Mouse (Mus musculus) hindbrain, embryonic 12.5 days (tissue): ENCODE results near the gene Eif3m. TPM values are rescaled to one million over a fixed set of nuclear protein-coding genes. Genes with fewer than 3 reads are reported as not detected.

Source experiments
- ATAC-seq: fragments of 200-750 bp; cut with Nextera tagmentation; 2 replicates; pipeline ENCODE4 v1.8.0; 2017; ENCODE audit warnings: moderate TSS enrichment; ENCODE audit not compliant: low FRiP score
- H3K27ac ChIP-seq: fragments of 300-500 bp; sonication (generic); 2 replicates; pipeline ENCODE4 v1.5.1; 2016; ENCODE audit warnings: mild to moderate bottlenecking
- H3K27me3 ChIP-seq: fragments of 300-500 bp; sonication (generic); 2 replicates; pipeline ENCODE4 v1.6.1; 2016; ENCODE audit warnings: mild to moderate bottlenecking
- H3K36me3 ChIP-seq: fragments of 300-500 bp; sonication (generic); 2 replicates; pipeline ENCODE4 v1.6.1; 2016; ENCODE audit warnings: mild to moderate bottlenecking
- H3K4me1 ChIP-seq: fragments of 300-500 bp; sonication (generic); 2 replicates; pipeline ENCODE4 v1.6.1; 2016
- H3K4me2 ChIP-seq: fragments of 300-500 bp; sonication (generic); replicated peaks from 2 replicates; pipeline ENCODE4 v1.6.1; 2016; ENCODE audit warnings: mild to moderate bottlenecking
- H3K4me3 ChIP-seq: fragments of 300-500 bp; sonication (generic); 2 replicates; pipeline ENCODE4 v1.5.1; 2016; ENCODE audit warnings: mild to moderate bottlenecking
- H3K9ac ChIP-seq: fragments of 300-500 bp; sonication (generic); 2 replicates; pipeline ENCODE4 v1.6.1; 2016; ENCODE audit warnings: mild to moderate bottlenecking, moderate library complexity
- H3K9me3 ChIP-seq: fragments of 300-500 bp; sonication (generic); replicated peaks from 2 replicates; pipeline ENCODE4 v1.6.1; 2016; ENCODE audit warnings: mild to moderate bottlenecking
- WGBS: fragments of 180-500 bp; shearing (Covaris S2); methylation state at CpG from one replicate; pipeline ENCODE4 v1.1.7; 2016; 5-methylcytosine and 5-hydroxymethylcytosine counted together
- polyA plus RNA-seq: library from polyadenylated mRNA; unstranded; fragments of >200 nt; fragmentation: Nextera tagmentation; extraction: Ambion mirVana; gene quantifications from 2 replicates; pipeline ENCODE4 v1.2.1, GENCODE M21; 2016

The Eif3m gene
- polyA plus RNA-seq, 1 experiment from 2014 or later, result 234 TPM

GRCm38 (mm10) chr2:104996201-104996600 lies 20.7 kb downstream of the Eif3m start:
- 90% methylated on average over 3 of the region's 3 CpGs for WGBS
- no peak overlapping the region for H3K4me2 ChIP-seq
- H3K4me1 ChIP-seq, result no peaks in the 10 kb centered on the region
- no peaks in the 10 kb centered on the region for H3K9me3 ChIP-seq
- no peaks in the 10 kb centered on the region for H3K27me3 ChIP-seq
- H3K36me3 ChIP-seq, result peaks cover 7% of the 10 kb centered on the region
- no peak for ATAC-seq
- H3K27ac ChIP-seq, result no peak overlapping the region
- no peak overlapping the region for H3K4me3 ChIP-seq
- no peak overlapping the region for H3K9ac ChIP-seq

- H3K4me2 ChIP-seq, result no peak overlapping the region
- peaks cover 7% of the 10 kb centered on the region for H3K36me3 ChIP-seq
- WGBS, result 51% methylated on average over 2 of the region's 2 CpGs
- no peak overlapping the region for H3K27ac ChIP-seq
- no peaks in the 10 kb centered on the region for H3K9me3 ChIP-seq
- no peaks in the 10 kb centered on the region for H3K4me1 ChIP-seq
- H3K9ac ChIP-seq, result no peak overlapping the region
- no peak for ATAC-seq
- no peaks in the 10 kb centered on the region for H3K27me3 ChIP-seq
- H3K4me3 ChIP-seq, result no peak overlapping the region
Observed at GRCm38 (mm10) chr2:104994436-104994835, 22.4 kb downstream of the Eif3m start.

- 81% methylated on average over 1 of the region's 1 CpGs for WGBS
- Histone ChIP-seq H3K27ac (no peak overlapping the region), H3K9me3 (no peaks in the 10 kb centered on the region), H3K36me3 (no peaks in the 10 kb centered on the region), H3K9ac (no peak overlapping the region), H3K4me2 (no peak overlapping the region), H3K4me3 (no peak overlapping the region), H3K4me1 (no peaks in the 10 kb centered on the region), H3K27me3 (no peaks in the 10 kb centered on the region)
- ATAC-seq, result no peak
Observed at GRCm38 (mm10) chr2:104988974-104989373, 27.9 kb downstream of the Eif3m start.

- no peaks in the 10 kb centered on the region for H3K4me1 ChIP-seq
- no peak overlapping the region for H3K4me3 ChIP-seq
- H3K4me2 ChIP-seq, result no peak overlapping the region
- no peak for ATAC-seq
- H3K9me3 ChIP-seq, result no peaks in the 10 kb centered on the region
- no peaks in the 10 kb centered on the region for H3K36me3 ChIP-seq
- H3K27me3 ChIP-seq, result no peaks in the 10 kb centered on the region
- H3K9ac ChIP-seq, result no peak overlapping the region
- no peak overlapping the region for H3K27ac ChIP-seq
- 65% methylated on average over 3 of the region's 3 CpGs for WGBS
Observed at GRCm38 (mm10) chr2:104985796-104986195, 31.1 kb downstream of the Eif3m start.

DNA sequence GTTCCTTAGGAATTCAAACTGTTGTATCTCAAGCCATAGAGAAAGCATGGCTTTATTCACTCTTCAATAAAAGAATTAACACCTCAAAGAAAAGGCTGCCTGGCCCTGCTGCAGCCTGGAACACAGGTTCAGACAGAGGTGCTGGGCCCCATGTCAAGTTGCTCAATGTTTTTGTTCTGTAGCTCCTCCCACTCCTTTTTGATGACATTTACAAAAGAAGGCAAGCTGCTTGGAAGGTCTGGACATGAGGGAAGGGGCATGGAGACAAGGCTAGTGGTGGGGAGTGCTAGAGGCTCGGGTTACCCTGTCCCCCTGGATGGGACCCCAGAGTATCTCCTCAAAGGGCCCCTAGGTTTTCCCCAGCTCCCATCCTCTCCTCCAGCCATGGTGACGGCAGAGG lies 35.2 kb downstream of the Eif3m start:
- Histone ChIP-seq H3K27me3 (no peaks in the 10 kb centered on the region), H3K9ac (no peak overlapping the region), H3K27ac (no peak overlapping the region), H3K4me3 (no peak overlapping the region), H3K9me3 (no peaks in the 10 kb centered on the region), H3K4me2 (no peak overlapping the region), H3K4me1 (no peaks in the 10 kb centered on the region), H3K36me3 (no peaks in the 10 kb centered on the region)
- 9% methylated on average over 2 of the region's 2 CpGs for WGBS
- no peak for ATAC-seq

DNA sequence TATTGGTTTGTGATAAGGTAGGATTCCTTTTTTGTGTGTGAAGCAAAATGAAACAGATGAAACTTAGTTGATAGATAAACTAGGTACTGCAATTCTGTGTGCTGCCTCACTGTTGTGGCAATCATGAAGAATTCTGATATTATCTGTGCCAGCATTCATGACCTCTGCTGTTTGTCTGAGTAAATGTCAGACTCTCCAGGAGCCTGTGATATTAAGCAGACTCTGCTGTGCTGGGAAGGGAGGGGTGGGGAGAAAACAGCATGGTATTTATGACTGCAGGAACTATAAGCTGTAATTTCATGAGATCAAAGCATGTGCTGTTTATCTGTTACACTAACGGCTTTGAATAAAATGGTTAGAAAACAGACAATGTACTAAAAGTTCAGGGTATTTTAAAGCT lies 52.4 kb downstream of the Eif3m start:
- Histone ChIP-seq H3K27ac (no peak overlapping the region), H3K4me2 (no peak overlapping the region), H3K36me3 (no peaks in the 10 kb centered on the region), H3K4me3 (no peak overlapping the region), H3K27me3 (no peaks in the 10 kb centered on the region), H3K9me3 (no peaks in the 10 kb centered on the region), H3K4me1 (no peaks in the 10 kb centered on the region), H3K9ac (no peak overlapping the region)
- ATAC-seq, result no peak
- 80% methylated on average over 1 of the region's 1 CpGs for WGBS

Other genes starting within 250 kb of the Eif3m start
- 11.0 and 11.1 TPM in 2 replicates for gene Qser1, start 200.3 kb downstream of the Eif3m start, polyA plus RNA-seq
- 1.6 TPM in 2 replicates for gene Prrg4, start 167.2 kb downstream of the Eif3m start, polyA plus RNA-seq
- 7.9 and 9.9 TPM in 2 replicates for gene Ccdc73, start 149.3 kb downstream of the Eif3m start, polyA plus RNA-seq
- gene Gm11060, start 74.9 kb upstream of the Eif3m start, polyA plus RNA-seq, result not detected in 2 replicates
- gene Wt1, start 109.4 kb upstream of the Eif3m start, polyA plus RNA-seq, result 0.30 and 0.31 TPM in 2 replicates
- 0.13 and 0.14 TPM in 2 replicates for gene Them7, start 207.2 kb upstream of the Eif3m start, polyA plus RNA-seq